Mouse (Mus musculus) midbrain, embryonic 11.5 days (tissue): ENCODE measurements around the gene Hist2h4. TPM values are rescaled to one million over a fixed set of nuclear protein-coding genes. Genes with fewer than 3 reads are reported as not detected.
A peak's percentile ranks its signal among the peaks of the same experiment; 100 is the strongest.
"Not testable (repeated sequence)": the region's sequence is repeated elsewhere in the genome, so short reads cannot be mapped to it uniquely, and the experiment has no call there.

Experiments used
- ATAC-seq: fragments of 200-750 bp; cut with Nextera tagmentation; 2 replicates; pipeline ENCODE4 v1.8.0; 2017; ENCODE audit warnings: moderate TSS enrichment, moderate library complexity; ENCODE audit not compliant: low FRiP score
- DNase-seq: peaks from one replicate; pipeline ENCODE4 v3.0.0; 2015; ENCODE audit warnings: low spot score; ENCODE audit errors: missing footprints
- H3K27ac ChIP-seq: fragments of 300-500 bp; sonication (generic); 2 replicates; pipeline ENCODE4 v1.5.1; 2014; ENCODE audit warnings: low read depth, low read length
- H3K27me3 ChIP-seq: fragments of 300-500 bp; sonication (generic); 2 replicates; pipeline ENCODE4 v1.6.1; 2014; ENCODE audit warnings: mild to moderate bottlenecking, low read length, moderate library complexity, mixed read lengths; ENCODE audit not compliant: control insufficient read depth, insufficient read depth
- H3K36me3 ChIP-seq: fragments of 300-500 bp; sonication (generic); 2 replicates; pipeline ENCODE4 v1.6.1; 2014; ENCODE audit warnings: mild to moderate bottlenecking, low read length, moderate library complexity, mixed read lengths; ENCODE audit not compliant: control insufficient read depth, insufficient read depth
- H3K4me1 ChIP-seq: fragments of 300-500 bp; sonication (generic); 2 replicates; pipeline ENCODE4 v1.6.1; 2014; ENCODE audit warnings: low read length; ENCODE audit not compliant: control insufficient read depth, insufficient read depth
- H3K4me2 ChIP-seq: fragments of 300-500 bp; sonication (generic); 2 replicates; pipeline ENCODE4 v1.6.1; 2014; ENCODE audit warnings: mild to moderate bottlenecking, moderate library complexity
- H3K4me3 ChIP-seq: fragments of 300-500 bp; sonication (generic); 2 replicates; pipeline ENCODE4 v1.5.1; 2014; ENCODE audit warnings: low read depth, low read length
- H3K9ac ChIP-seq: fragments of 300-500 bp; sonication (generic); 2 replicates; pipeline ENCODE4 v1.6.1; 2014; ENCODE audit warnings: low read length
- H3K9me3 ChIP-seq: fragments of 300-500 bp; sonication (generic); 2 replicates; pipeline ENCODE4 v1.6.1; 2016; ENCODE audit warnings: low read length; ENCODE audit not compliant: control insufficient read depth
- WGBS: fragments of 180-500 bp; shearing (Covaris S2); extraction: QIAGEN DNeasy Blood & Tissue Kit; methylation state at CpG from one replicate; pipeline ENCODE4 v1.1.7; 2014; 5-methylcytosine and 5-hydroxymethylcytosine counted together
- polyA plus RNA-seq: library from polyadenylated mRNA; unstranded; fragments of >200 nt; fragmentation: Nextera tagmentation; extraction: Ambion mirVana; gene quantifications from 2 replicates; pipeline ENCODE4 v1.2.1, GENCODE M21; 2014

Gene Hist2h4
- polyA plus RNA-seq, 1 experiment from 2014 or later: 5.4 TPM

DNA sequence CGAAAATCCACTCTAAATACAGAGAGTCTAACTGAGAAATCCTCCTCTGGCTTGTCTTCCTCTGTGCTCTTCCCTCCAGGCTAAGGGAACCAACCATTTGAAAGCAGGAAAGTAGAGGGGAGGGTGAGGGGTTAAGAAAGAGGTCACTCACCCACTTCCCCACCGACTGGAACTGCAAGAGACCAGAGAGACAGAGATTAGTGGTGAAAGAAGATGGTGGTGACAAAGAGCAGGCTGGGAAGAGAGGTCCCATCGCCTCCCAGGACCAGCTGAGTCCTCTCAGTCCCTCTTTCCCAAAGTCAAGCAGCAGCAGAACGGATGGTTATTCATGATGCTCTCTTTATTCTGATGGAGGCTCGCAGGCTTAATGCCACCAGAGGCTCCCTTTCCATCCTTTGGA is 30.3 kb upstream of the Hist2h4 start:
- no peak for DNase-seq
- Histone ChIP-seq H3K4me1 (no peaks in the 10 kb centered on the region), H3K36me3 (no peaks in the 10 kb centered on the region), H3K4me3 (no peak overlapping the region), H3K9ac (no peak overlapping the region), H3K27ac (no peak overlapping the region), H3K27me3 (no peaks in the 10 kb centered on the region), H3K4me2 (no peak overlapping the region), H3K9me3 (no peaks in the 10 kb centered on the region)
- 52% methylated on average over 5 of the region's 5 CpGs for WGBS
- no peak for ATAC-seq

DNA sequence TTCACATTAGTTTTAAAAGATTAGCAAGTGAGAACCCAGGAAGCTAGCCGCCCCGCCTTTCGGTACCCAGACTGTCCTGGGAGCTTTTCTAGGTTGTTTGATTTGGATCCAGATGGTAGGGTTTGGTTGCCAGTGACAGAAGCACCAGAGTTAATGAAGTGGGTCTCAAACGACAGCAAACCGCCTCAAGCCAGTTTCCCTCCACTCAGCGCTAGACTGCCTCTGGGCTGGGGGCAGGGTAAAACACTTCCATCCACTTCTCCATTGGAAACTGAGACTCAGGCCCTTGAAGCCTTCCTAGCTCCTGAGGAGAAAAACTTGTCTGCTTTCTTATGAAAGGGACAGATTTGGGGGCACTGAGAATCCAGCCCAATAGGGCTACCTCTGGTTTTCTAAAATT is 29.5 kb upstream of the Hist2h4 start:
- no peaks in the 10 kb centered on the region for H3K4me1 ChIP-seq
- H3K27ac ChIP-seq: no peak overlapping the region
- ATAC-seq: no peak
- H3K4me3 ChIP-seq: no peak overlapping the region
- H3K36me3 ChIP-seq: no peaks in the 10 kb centered on the region
- no peak overlapping the region for H3K9ac ChIP-seq
- no peak for DNase-seq
- H3K27me3 ChIP-seq: no peaks in the 10 kb centered on the region
- WGBS: 70% methylated on average over 6 of the region's 6 CpGs
- no peaks in the 10 kb centered on the region for H3K9me3 ChIP-seq
- H3K4me2 ChIP-seq: no peak overlapping the region

DNA sequence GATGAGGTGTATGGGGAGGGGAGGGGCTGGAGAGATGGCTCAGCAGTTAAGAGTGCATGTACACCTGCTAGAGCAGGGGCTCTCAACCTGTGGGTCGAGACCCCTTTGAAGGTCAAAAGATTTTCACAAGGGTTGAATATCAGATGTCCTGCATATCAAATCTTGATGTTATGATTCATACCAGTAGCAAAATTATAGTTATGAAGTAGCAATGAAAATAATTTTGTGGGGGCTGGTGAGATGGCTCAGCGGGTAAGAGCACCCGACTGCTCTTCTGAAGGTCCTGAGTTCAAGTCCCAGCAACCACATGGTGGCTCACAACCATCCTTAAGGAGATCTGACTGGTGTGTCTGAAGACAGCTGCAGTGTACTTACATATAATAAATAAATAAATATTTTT is 27.6 kb upstream of the Hist2h4 start:
- not testable (repeated sequence) for H3K27ac ChIP-seq, DNase-seq, ATAC-seq, H3K4me2 ChIP-seq, H3K9ac ChIP-seq, H3K4me3 ChIP-seq, H3K9me3 ChIP-seq, H3K27me3 ChIP-seq, H3K36me3 ChIP-seq, H3K4me1 ChIP-seq
- WGBS: 91% methylated on average over 3 of the region's 3 CpGs

DNA sequence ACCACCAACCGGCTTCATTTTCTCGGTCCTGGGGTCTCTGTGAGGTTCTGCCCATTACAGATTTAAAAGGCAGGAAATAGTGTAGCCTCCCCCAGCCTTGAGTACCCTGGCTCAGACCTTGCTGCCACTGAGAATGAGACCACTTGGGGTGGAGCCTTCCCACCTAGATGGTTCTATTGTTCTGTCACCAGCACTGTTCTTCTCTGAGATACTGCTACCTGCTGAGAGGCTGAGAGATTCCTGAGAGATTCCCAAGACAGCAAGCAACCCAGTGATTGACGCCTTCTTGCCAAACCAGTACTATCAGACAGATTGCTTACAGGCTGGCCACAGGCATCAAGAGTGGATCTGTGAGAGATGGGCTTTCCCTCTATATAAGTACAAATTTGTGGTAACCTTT is 26.1 kb upstream of the Hist2h4 start:
- Histone ChIP-seq H3K27me3 (no peaks in the 10 kb centered on the region; the same call in 1 of the 2 replicates), H3K4me2 (no peak overlapping the region), H3K4me3 (no peak overlapping the region), H3K9ac (no peak overlapping the region), H3K36me3 (no peaks in the 10 kb centered on the region), H3K9me3 (no peaks in the 10 kb centered on the region), H3K27ac (no peak overlapping the region), H3K4me1 (no peaks in the 10 kb centered on the region)
- no peak for ATAC-seq
- 78% methylated on average over 3 of the region's 3 CpGs for WGBS
- no peak for DNase-seq

DNA sequence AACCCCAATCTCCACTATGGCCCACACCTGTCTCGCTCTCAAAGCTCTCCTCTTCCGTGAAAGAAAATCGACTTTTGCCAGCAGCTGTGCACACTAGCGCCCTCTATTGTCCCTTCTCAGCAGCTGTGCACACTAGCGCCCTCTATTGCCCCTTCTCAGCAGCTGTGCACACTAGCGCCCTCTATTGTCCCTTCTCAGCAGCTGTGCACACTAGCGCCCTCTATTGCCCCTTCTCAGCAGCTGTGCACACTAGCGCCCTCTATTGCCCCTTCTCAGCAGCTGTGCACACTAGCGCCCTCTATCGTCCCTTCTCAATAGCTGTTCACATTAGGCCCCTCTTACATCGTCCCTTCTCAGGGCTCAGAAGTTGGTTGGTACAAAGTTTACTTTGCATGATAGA is 24.2 kb upstream of the Hist2h4 start:
- not testable (repeated sequence) for ATAC-seq, H3K4me3 ChIP-seq, H3K36me3 ChIP-seq, H3K9me3 ChIP-seq, H3K4me2 ChIP-seq, DNase-seq, H3K4me1 ChIP-seq, H3K9ac ChIP-seq, H3K27me3 ChIP-seq, H3K27ac ChIP-seq
- 88% methylated on average over 11 of the region's 11 CpGs for WGBS

DNA sequence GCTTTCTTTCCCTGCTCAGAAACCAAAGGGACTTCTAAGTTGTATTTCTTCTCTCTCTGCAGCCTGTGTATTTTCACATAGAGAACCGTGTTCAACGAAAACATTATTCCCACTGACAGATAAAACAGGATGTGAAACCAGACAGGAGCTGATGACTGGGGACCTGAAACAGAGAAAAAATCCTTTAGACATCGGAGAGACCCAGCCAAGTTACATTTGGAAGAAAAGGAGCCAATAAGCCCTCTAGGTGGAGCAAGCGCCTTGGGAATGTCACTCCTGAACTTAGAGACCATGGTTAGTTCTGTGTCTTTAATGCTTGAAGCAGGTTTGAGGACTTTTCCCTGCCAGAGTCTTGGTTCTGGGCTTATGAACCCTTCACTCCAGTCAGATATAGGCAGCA is 21.3 kb upstream of the Hist2h4 start:
- ATAC-seq (no peak), DNase-seq (peak; percentile 87)
- no peak overlapping the region for H3K27ac ChIP-seq
- H3K27me3 ChIP-seq: peaks cover 4% of the 10 kb centered on the region; the same call in 1 of the 2 replicates
- no peak overlapping the region for H3K9ac ChIP-seq
- WGBS: 21% methylated on average over 4 of the region's 4 CpGs
- no peak overlapping the region for H3K4me3 ChIP-seq
- no peak overlapping the region for H3K4me2 ChIP-seq
- H3K36me3 ChIP-seq: no peaks in the 10 kb centered on the region
- no peaks in the 10 kb centered on the region for H3K9me3 ChIP-seq
- H3K4me1 ChIP-seq: peaks cover 4% of the 10 kb centered on the region; the same call in 1 of the 2 replicates

DNA sequence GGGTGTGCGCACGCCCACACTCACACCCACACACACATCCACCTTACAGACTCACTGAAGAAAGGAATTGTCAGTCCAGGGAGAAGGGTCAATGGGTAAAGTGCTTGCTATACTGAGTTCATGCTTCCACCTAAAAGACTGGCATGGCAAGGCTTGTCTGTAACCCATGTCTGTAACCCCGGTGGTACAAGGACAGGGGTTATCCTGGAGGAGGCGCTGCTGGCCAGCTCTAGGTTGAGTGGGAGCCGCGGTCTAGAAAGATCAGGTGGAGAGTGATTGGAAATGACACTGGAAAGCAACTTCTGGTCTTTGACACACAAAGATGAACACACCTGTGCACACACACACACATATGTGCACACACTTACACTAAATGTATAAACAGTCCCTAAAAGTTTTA is 17.5 kb upstream of the Hist2h4 start:
- Histone ChIP-seq H3K9me3 (no peaks in the 10 kb centered on the region), H3K36me3 (no peaks in the 10 kb centered on the region), H3K4me2 (no peak overlapping the region), H3K27me3 (peaks cover 4% of the 10 kb centered on the region; the same call in 1 of the 2 replicates), H3K9ac (no peak overlapping the region), H3K4me3 (no peak overlapping the region), H3K27ac (no peak overlapping the region), H3K4me1 (peaks cover 6% of the 10 kb centered on the region)
- DNase-seq (no peak), ATAC-seq (no peak)
- 62% methylated on average over 6 of the region's 6 CpGs for WGBS

DNA sequence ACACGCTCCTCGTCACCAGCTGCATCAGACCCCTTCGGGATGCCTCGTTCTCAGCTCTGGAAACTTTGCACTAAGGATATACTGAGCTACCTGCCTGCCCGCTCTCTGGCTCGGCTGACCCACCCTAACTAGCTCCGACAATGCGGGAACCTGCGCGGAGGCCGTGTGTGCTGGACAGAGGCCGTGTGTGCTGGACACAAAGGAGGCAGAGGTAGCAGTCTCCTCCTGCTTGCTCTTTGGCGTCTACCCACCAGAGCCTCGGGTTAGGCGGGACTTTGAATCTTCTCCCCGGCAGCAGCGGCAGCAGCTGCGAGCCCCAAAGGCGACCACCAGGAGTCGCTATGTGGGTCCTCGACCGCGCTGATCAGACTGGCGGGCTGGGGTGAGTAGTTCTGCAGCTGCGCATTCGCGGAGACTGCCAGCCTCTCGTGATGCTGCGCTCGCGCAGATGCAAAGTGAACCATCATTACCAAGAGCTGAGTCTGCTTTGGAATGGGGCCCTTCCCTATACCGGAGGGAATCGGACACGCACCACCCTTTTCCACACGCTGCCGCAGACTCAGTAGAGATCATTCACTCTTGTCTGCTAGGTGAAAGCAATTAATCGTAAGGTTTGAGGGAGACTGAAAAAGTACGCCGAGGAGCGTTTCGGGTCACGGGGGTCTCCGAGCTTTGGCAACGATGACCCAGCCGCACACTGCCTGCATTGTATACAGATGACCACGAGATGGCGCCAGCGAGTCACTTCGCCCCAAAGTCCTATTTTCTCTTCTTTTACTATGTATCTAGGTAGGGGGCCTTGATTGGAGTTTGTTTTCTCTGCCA is 14.9 kb upstream of the Hist2h4 start:
- Histone ChIP-seq H3K4me1 (peaks cover 2% of the 10 kb centered on the region), H3K27ac (peak overlapping the region; percentile 63), H3K4me2 (peak overlapping the region; percentile 68), H3K4me3 (peak overlapping the region; percentile 36), H3K36me3 (no peaks in the 10 kb centered on the region), H3K9ac (peak overlapping the region; percentile 63), H3K27me3 (no peaks in the 10 kb centered on the region; the same call in 1 of the 2 replicates), H3K9me3 (no peaks in the 10 kb centered on the region)
- ATAC-seq: peak; percentile 96
- peak; percentile 99 for DNase-seq
- WGBS: under 1% methylated on average over 49 of the region's 49 CpGs

DNA sequence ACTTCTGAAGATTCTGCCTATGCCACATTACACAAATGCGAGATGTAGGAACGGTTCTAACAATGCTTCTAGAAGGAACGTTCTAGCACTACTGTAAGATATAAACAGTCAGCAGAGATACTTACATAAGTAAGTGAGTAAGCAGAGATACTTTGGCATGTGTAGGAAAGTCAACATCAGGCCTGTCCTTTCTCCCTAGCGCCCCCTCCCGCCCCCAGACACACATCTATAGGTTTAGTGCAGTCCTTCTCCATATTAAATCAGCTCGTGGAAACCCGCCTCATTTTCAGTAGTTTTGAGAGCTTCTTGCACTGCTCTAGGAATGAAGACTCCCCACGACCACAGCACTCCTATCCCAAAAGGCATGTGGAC is 14.3 kb upstream of the Hist2h4 start:
- Histone ChIP-seq H3K27ac (no peak overlapping the region), H3K4me1 (peaks cover 2% of the 10 kb centered on the region), H3K4me2 (peak overlapping the region; percentile 68), H3K9ac (peak overlapping the region; percentile 61; the same call in 1 of the 2 replicates), H3K36me3 (no peaks in the 10 kb centered on the region), H3K4me3 (peak overlapping the region; percentile 36), H3K27me3 (no peaks in the 10 kb centered on the region; the same call in 1 of the 2 replicates), H3K9me3 (no peaks in the 10 kb centered on the region)
- no peak for ATAC-seq
- no peak for DNase-seq
- WGBS: 15% methylated on average over 8 of the region's 8 CpGs
